Mouse (Mus musculus): ENCODE measurements at regions not wholly inside any gene's neighbourhood (a gene's known extent, or its start where the extent isn't known, plus 50 kb on each side); places are given as distances from the start of the nearest gene placed in this dataset.

GRCm38 (mm10) chr3:52854560-52854959, 162.5 kb downstream of the Cog6 start:
- Histone ChIP-seq H3K27ac (ENCODE audit: low read length) (no peak overlapping the region), H3K4me2 (ENCODE audit: low read depth, low read length) (no peak overlapping the region), H3K4me3 (ENCODE audit: low read length) (no peak overlapping the region), H3K27me3 (ENCODE audit: control insufficient read depth, insufficient read depth, low read length) (no peaks in the 10 kb centered on the region), H3K36me3 (ENCODE audit: control insufficient read depth, insufficient read depth) (no peaks in the 10 kb centered on the region), H3K9ac (ENCODE audit: low read length) (no peak overlapping the region), H3K9me3 (replicated peaks; ENCODE audit: control insufficient read depth, low read length) (no peaks in the 10 kb centered on the region), H3K4me1 (ENCODE audit: control insufficient read depth, insufficient read depth, low read length) (no peaks in the 10 kb centered on the region)
- ATAC-seq (replicated peaks; ENCODE audit: extremely low read depth, insufficient read depth, low FRiP score) = no peak
- WGBS = 93% methylated on average over 7 of the region's 7 CpGs

GRCm38 (mm10) chr3:52853126-52853525, 163.9 kb downstream of the Cog6 start:
- no peak overlapping the region for H3K27ac ChIP-seq (ENCODE audit: low read length)
- H3K36me3 ChIP-seq (ENCODE audit: control insufficient read depth, insufficient read depth) = no peaks in the 10 kb centered on the region
- no peaks in the 10 kb centered on the region for H3K4me1 ChIP-seq (ENCODE audit: control insufficient read depth, insufficient read depth, low read length)
- no peak overlapping the region for H3K9ac ChIP-seq (ENCODE audit: low read length)
- 70% methylated on average over 3 of the region's 3 CpGs for WGBS
- ATAC-seq (replicated peaks; ENCODE audit: extremely low read depth, insufficient read depth, low FRiP score) = no peak
- H3K4me3 ChIP-seq (ENCODE audit: low read length) = no peak overlapping the region
- no peaks in the 10 kb centered on the region for H3K27me3 ChIP-seq (ENCODE audit: control insufficient read depth, insufficient read depth, low read length)
- H3K9me3 ChIP-seq (replicated peaks; ENCODE audit: control insufficient read depth, low read length) = no peaks in the 10 kb centered on the region
- no peak overlapping the region for H3K4me2 ChIP-seq (ENCODE audit: low read depth, low read length)

GRCm38 (mm10) chr3:52845166-52845565, 171.9 kb downstream of the Cog6 start:
- Histone ChIP-seq H3K36me3 (ENCODE audit: control insufficient read depth, insufficient read depth) (no peaks in the 10 kb centered on the region), H3K4me2 (ENCODE audit: low read depth, low read length) (no peak overlapping the region), H3K27me3 (ENCODE audit: control insufficient read depth, insufficient read depth, low read length) (no peaks in the 10 kb centered on the region), H3K27ac (ENCODE audit: low read length) (no peak overlapping the region), H3K4me3 (ENCODE audit: low read length) (no peak overlapping the region), H3K9me3 (replicated peaks; ENCODE audit: control insufficient read depth, low read length) (no peaks in the 10 kb centered on the region), H3K4me1 (ENCODE audit: control insufficient read depth, insufficient read depth, low read length) (no peaks in the 10 kb centered on the region), H3K9ac (ENCODE audit: low read length) (no peak overlapping the region)
- no peak for ATAC-seq (replicated peaks; ENCODE audit: extremely low read depth, insufficient read depth, low FRiP score)

GRCm38 (mm10) chr3:52843998-52844397, 173.0 kb downstream of the Cog6 start:
- H3K27me3 ChIP-seq (ENCODE audit: control insufficient read depth, insufficient read depth, low read length) = no peaks in the 10 kb centered on the region
- no peaks in the 10 kb centered on the region for H3K36me3 ChIP-seq (ENCODE audit: control insufficient read depth, insufficient read depth)
- no peak overlapping the region for H3K4me3 ChIP-seq (ENCODE audit: low read length)
- no peak overlapping the region for H3K27ac ChIP-seq (ENCODE audit: low read length)
- ATAC-seq (replicated peaks; ENCODE audit: extremely low read depth, insufficient read depth, low FRiP score) = no peak
- no peaks in the 10 kb centered on the region for H3K4me1 ChIP-seq (ENCODE audit: control insufficient read depth, insufficient read depth, low read length)
- no peak overlapping the region for H3K4me2 ChIP-seq (ENCODE audit: low read depth, low read length)
- 35% methylated on average over 7 of the region's 7 CpGs for WGBS
- no peak overlapping the region for H3K9ac ChIP-seq (ENCODE audit: low read length)
- H3K9me3 ChIP-seq (replicated peaks; ENCODE audit: control insufficient read depth, low read length) = no peaks in the 10 kb centered on the region

- Histone ChIP-seq H3K27ac (ENCODE audit: low read length) (no peak overlapping the region), H3K9me3 (replicated peaks; ENCODE audit: control insufficient read depth, low read length) (no peaks in the 10 kb centered on the region), H3K4me1 (ENCODE audit: control insufficient read depth, insufficient read depth, low read length) (peaks cover 2% of the 10 kb centered on the region; the same call in 1 of the 2 replicates), H3K36me3 (ENCODE audit: control insufficient read depth, insufficient read depth) (no peaks in the 10 kb centered on the region), H3K9ac (ENCODE audit: low read length) (no peak overlapping the region), H3K4me2 (ENCODE audit: low read depth, low read length) (no peak overlapping the region), H3K27me3 (ENCODE audit: control insufficient read depth, insufficient read depth, low read length) (no peaks in the 10 kb centered on the region), H3K4me3 (ENCODE audit: low read length) (no peak overlapping the region)
- WGBS = 71% methylated on average over 10 of the region's 10 CpGs
- no peak for ATAC-seq (replicated peaks; ENCODE audit: extremely low read depth, insufficient read depth, low FRiP score)
Measured at GRCm38 (mm10) chr3:52842866-52843425, 174.1 kb downstream of the Cog6 start.

DNA sequence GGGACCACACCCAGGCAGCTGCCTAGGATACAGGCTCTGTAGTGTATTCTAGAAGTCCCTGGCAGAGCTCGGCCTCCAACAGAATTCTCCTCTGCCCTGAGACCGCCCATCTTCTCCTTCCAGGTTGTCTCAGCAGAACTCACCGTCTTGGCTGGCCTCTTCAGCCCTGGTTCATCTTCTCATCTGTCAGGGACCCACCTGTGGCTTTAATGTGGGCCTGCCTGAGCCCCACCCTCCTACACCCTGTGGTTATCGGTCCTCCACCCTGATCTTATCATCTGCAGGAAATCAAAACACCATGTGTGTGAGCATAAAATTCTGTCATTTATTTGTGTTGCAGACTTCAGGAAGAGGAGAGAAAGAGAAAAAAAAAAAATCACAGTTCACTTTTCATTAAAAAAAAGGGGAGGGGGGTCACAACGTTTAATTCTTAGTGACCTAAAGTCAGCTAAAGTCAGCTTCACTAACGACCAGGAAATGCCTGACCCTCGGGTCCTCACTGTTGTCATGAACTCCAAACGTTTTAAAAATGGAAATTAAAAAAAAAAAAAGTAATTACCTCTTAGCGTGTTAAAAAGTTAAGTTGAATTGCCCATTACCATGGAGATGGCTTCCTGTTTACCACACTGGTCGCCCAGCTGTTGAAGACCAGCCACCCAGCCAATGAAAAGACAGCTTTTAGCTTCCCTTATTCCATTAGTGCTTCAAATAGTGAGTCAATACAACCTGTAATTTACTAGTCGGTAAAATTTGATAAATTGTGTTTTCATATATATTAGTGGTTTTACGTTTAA, 176.7 kb downstream of the Cog6 start:
- peak; percentile 28; the same call in 1 of the 2 replicates for ATAC-seq (replicated peaks; ENCODE audit: extremely low read depth, insufficient read depth, low FRiP score)
- Histone ChIP-seq H3K9me3 (replicated peaks; ENCODE audit: control insufficient read depth, low read length) (no peaks in the 10 kb centered on the region), H3K4me3 (ENCODE audit: low read length) (no peak overlapping the region), H3K4me2 (ENCODE audit: low read depth, low read length) (no peak overlapping the region), H3K27me3 (ENCODE audit: control insufficient read depth, insufficient read depth, low read length) (no peaks in the 10 kb centered on the region), H3K4me1 (ENCODE audit: control insufficient read depth, insufficient read depth, low read length) (peaks cover 4% of the 10 kb centered on the region; the same call in 1 of the 2 replicates), H3K36me3 (ENCODE audit: control insufficient read depth, insufficient read depth) (no peaks in the 10 kb centered on the region), H3K9ac (ENCODE audit: low read length) (no peak overlapping the region), H3K27ac (ENCODE audit: low read length) (no peak overlapping the region)
- WGBS = 53% methylated on average over 12 of the region's 12 CpGs

- H3K4me2 ChIP-seq (ENCODE audit: low read depth, low read length) = no peak overlapping the region
- no peak for ATAC-seq (replicated peaks; ENCODE audit: extremely low read depth, insufficient read depth, low FRiP score)
- peaks cover 4% of the 10 kb centered on the region; the same call in 1 of the 2 replicates for H3K4me1 ChIP-seq (ENCODE audit: control insufficient read depth, insufficient read depth, low read length)
- no peak overlapping the region for H3K9ac ChIP-seq (ENCODE audit: low read length)
- no peak overlapping the region for H3K4me3 ChIP-seq (ENCODE audit: low read length)
- H3K27me3 ChIP-seq (ENCODE audit: control insufficient read depth, insufficient read depth, low read length) = no peaks in the 10 kb centered on the region
- H3K9me3 ChIP-seq (replicated peaks; ENCODE audit: control insufficient read depth, low read length) = no peaks in the 10 kb centered on the region
- no peaks in the 10 kb centered on the region for H3K36me3 ChIP-seq (ENCODE audit: control insufficient read depth, insufficient read depth)
- WGBS = 56% methylated on average over 14 of the region's 14 CpGs
- no peak overlapping the region for H3K27ac ChIP-seq (ENCODE audit: low read length)
Measured at GRCm38 (mm10) chr3:52838020-52838419, 179.0 kb downstream of the Cog6 start.

DNA sequence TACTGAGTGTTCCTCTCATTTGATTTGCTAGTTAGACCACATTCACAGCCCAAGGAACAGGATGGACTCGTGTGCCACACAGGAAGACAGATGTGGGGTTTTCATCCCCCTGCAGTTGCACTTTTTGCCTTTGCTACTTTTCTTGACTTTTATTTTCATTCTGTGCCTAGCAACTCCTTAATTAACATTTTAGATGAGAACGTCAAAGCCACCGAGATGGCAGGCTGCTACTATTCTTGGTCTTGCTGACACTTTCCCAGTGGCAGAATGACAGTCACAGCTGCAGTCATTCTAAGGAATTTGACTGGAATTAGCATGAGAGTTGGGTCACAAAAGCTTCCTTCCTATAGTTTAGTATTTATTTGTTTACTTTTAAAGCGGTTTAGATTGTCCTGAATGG, 179.5 kb downstream of the Cog6 start:
- Histone ChIP-seq H3K9me3 (replicated peaks; ENCODE audit: control insufficient read depth, low read length) (no peaks in the 10 kb centered on the region), H3K27me3 (ENCODE audit: control insufficient read depth, insufficient read depth, low read length) (no peaks in the 10 kb centered on the region), H3K4me1 (ENCODE audit: control insufficient read depth, insufficient read depth, low read length) (peaks cover 4% of the 10 kb centered on the region; the same call in 1 of the 2 replicates), H3K9ac (ENCODE audit: low read length) (no peak overlapping the region), H3K36me3 (ENCODE audit: control insufficient read depth, insufficient read depth) (no peaks in the 10 kb centered on the region), H3K4me2 (ENCODE audit: low read depth, low read length) (no peak overlapping the region), H3K27ac (ENCODE audit: low read length) (no peak overlapping the region), H3K4me3 (ENCODE audit: low read length) (no peak overlapping the region)
- ATAC-seq (replicated peaks; ENCODE audit: extremely low read depth, insufficient read depth, low FRiP score) = no peak
- 48% methylated on average over 4 of the region's 4 CpGs for WGBS

DNA sequence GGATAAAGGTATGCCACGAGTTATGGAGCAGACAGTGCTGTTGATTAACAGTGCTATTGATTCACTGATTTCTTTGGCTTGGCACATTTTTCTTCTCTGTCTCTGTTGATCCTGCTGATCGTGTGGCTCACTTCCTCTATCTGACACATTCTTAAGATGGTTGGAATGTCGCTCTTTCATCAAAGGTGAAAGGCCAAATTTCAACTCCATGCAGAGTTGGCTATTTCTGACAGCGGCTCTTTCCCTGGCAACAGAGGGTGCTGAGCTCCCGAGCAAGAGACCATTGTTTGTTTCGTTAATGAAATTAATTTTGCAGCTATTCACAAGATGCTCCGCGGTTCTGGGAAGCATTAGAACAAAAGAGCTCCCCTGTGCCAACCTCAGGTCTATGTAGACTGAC, 180.3 kb downstream of the Cog6 start:
- no peak for ATAC-seq (replicated peaks; ENCODE audit: extremely low read depth, insufficient read depth, low FRiP score)
- WGBS = 42% methylated on average over 8 of the region's 8 CpGs
- Histone ChIP-seq H3K4me3 (ENCODE audit: low read length) (no peak overlapping the region), H3K9ac (ENCODE audit: low read length) (no peak overlapping the region), H3K36me3 (ENCODE audit: control insufficient read depth, insufficient read depth) (no peaks in the 10 kb centered on the region), H3K27ac (ENCODE audit: low read length) (no peak overlapping the region), H3K4me2 (ENCODE audit: low read depth, low read length) (no peak overlapping the region), H3K4me1 (ENCODE audit: control insufficient read depth, insufficient read depth, low read length) (peaks cover 4% of the 10 kb centered on the region; the same call in 1 of the 2 replicates), H3K9me3 (replicated peaks; ENCODE audit: control insufficient read depth, low read length) (no peaks in the 10 kb centered on the region), H3K27me3 (ENCODE audit: control insufficient read depth, insufficient read depth, low read length) (no peaks in the 10 kb centered on the region)

Data from heart, embryonic 16.5 days (tissue).